8 mouse cellular contexts compared by ENCODE assay signal in the genomic region with DNA sequence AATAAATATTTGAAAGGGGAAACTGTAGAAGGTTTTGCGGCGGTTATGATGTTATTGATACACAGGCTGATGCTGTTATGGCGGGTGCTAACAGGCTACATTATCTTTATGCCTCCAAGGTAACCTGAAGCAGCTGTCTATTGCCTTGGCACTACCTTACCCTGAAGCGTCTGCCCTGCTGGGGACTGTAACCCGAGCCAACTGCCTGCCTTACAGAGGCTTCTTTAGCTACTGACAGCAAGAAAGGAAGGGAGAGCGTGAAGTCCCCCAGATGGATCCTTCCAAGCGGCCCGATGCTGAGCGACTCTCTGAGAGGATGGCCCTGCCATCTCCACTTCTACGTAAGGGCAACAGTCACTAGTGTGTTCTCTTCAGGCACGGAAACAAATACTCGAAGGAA. TPM values are rescaled to one million over a fixed set of nuclear protein-coding genes. Genes with fewer than 3 reads are reported as not detected.
DNase-seq lines count a peak whose midpoint lies in the region; ATAC-seq lines count a peak whose summit lies in the region.

A gene (plus strand): TSS at position 303 of the 400 bp plus-strand sequence.

- H3K4me1 ChIP-seq in liver, embryonic 12.5 days: no peaks in the 10 kb centered on the region

- no peaks in the 10 kb centered on the region for H3K9me3 ChIP-seq in liver, embryonic 12.5 days (replicated peaks)

- H3K27ac ChIP-seq in liver, embryonic 12.5 days: no peak within 1 kb of the TSS

- no peak for DNase-seq in layer of hippocampus, adult 18-20 months (ENCODE audit: low spot score in 2 of 2)
- no peak for DNase-seq in layer of hippocampus, adult 9-10 months (ENCODE audit: low spot score)
- no peak for DNase-seq in adrenal gland, postnatal 4 days (ENCODE audit: low spot score in 2 of 2)
- no peak for DNase-seq in embryo, embryonic 9.5 days (ENCODE audit: extremely low spot score)
- no peak for DNase-seq in cerebellum, adult 11-12 months
- DNase-seq in retina, embryonic 14.5 days (ENCODE audit: low spot score): no peak

- H3K27me3 ChIP-seq in liver, embryonic 12.5 days (replicated peaks): no peaks in the 10 kb centered on the region

- no peak within 1 kb of the TSS for H3K9ac ChIP-seq in liver, embryonic 12.5 days

- WGBS in liver, embryonic 12.5 days (ENCODE audit: insufficient replicate concordance): 69% methylated on average over 12 of the region's 12 CpGs

- H3K4me2 ChIP-seq in liver, embryonic 12.5 days: no peak within 1 kb of the TSS

- H3K4me3 ChIP-seq in liver, embryonic 12.5 days: no peak within 1 kb of the TSS

- ATAC-seq in granulocyte monocyte progenitor cell, adult 5-6 weeks (replicated peaks; ENCODE audit: poor library complexity, severe bottlenecking): no peak
- no peak for ATAC-seq in liver, embryonic 12.5 days

- H3K36me3 ChIP-seq in liver, embryonic 12.5 days: no peaks in the 10 kb centered on the region

RNA-seq across cellular contexts. Expression of the gene that starts here (rescaled TPM):
- total RNA-seq in layer of hippocampus, adult 18-20 months (2021): 10 to 100 TPM; 12.9 to 16.5 TPM
- 10 to 100 TPM; 23.6 to 36.7 TPM for total RNA-seq in adrenal gland, postnatal 4 days (2021)
- 415 and 416 TPM in 2 replicates for total RNA-seq in granulocyte monocyte progenitor cell, adult 5-6 weeks (2014; fragmentation: Nextera tagmentation)
- total RNA-seq in granulocyte monocyte progenitor cell, adult 5-6 weeks (2017): 801 and 969 TPM in 2 replicates
- 22.0 and 24.0 TPM in 2 replicates for polyA plus RNA-seq in liver, embryonic 12.5 days (2016; fragmentation: Nextera tagmentation; extraction: Ambion mirVana)

Comparison
In these comparisons a context has a peak if more than half of its experiments do, and no peak if none do; other contexts are left out.
1. RNA of the gene that starts here (total RNA-seq): 415 to 969 TPM in granulocyte monocyte progenitor cell, adult 5-6 weeks; 23.6 to 36.7 TPM in adrenal gland, postnatal 4 days and 12.9 to 16.5 TPM in layer of hippocampus, adult 18-20 months; every median in the first group is over 10 times any median in the second.